Mouse (Mus musculus): ENCODE measurements at regions not wholly inside any gene's neighbourhood (a gene's known extent, or its start where the extent isn't known, plus 50 kb on each side); places are given as distances from the start of the nearest gene placed in this dataset.

- DNase-seq (ENCODE audit: low spot score) (no peak), ATAC-seq (ENCODE audit: low read depth) (no peak)
- Histone ChIP-seq H3K27me3 (replicated peaks; ENCODE audit: control insufficient read depth, insufficient read depth, low read length) (no peaks in the 10 kb centered on the region), H3K4me2 (ENCODE audit: low read depth, low read length) (no peak overlapping the region), H3K4me3 (ENCODE audit: low read depth, low read length) (no peak overlapping the region), H3K36me3 (ENCODE audit: control insufficient read depth, insufficient read depth, low read length) (no peaks in the 10 kb centered on the region), H3K9me3 (ENCODE audit: control insufficient read depth, low read length) (no peaks in the 10 kb centered on the region), H3K27ac (replicated peaks; ENCODE audit: low read depth, low read length) (no peak overlapping the region), H3K4me1 (ENCODE audit: control insufficient read depth, insufficient read depth, low read length) (no peaks in the 10 kb centered on the region), H3K9ac (ENCODE audit: low read depth, low read length) (no peak overlapping the region)
- WGBS, result 55% methylated on average over 6 of the region's 6 CpGs
Observed at GRCm38 (mm10) chr13:101572809-101573590, 195.0 kb downstream of the Pik3r1 start.

DNA sequence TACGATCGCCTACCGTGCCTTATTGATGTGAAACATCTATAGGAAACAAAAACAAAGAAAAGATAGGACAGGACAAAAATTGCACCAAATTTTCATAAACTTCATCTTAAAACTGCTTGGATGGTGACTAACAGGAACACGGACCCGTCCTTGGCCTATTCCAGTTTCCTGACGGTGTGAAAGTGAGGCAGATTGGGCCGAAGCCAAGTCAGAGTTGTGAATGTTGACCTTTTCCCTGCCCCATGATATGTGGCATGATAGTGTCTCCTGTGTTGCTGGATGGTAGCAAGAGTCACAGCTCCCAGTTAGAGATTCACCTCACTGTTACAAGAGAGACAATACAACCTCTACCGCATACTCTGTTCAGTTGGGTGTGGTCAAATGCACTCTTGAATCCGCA, 195.8 kb downstream of the Pik3r1 start:
- ATAC-seq (ENCODE audit: low read depth) (no peak), DNase-seq (ENCODE audit: low spot score) (no peak)
- Histone ChIP-seq H3K36me3 (ENCODE audit: control insufficient read depth, insufficient read depth, low read length) (no peaks in the 10 kb centered on the region), H3K9ac (ENCODE audit: low read depth, low read length) (no peak overlapping the region), H3K27me3 (replicated peaks; ENCODE audit: control insufficient read depth, insufficient read depth, low read length) (no peaks in the 10 kb centered on the region), H3K27ac (replicated peaks; ENCODE audit: low read depth, low read length) (no peak overlapping the region), H3K4me2 (ENCODE audit: low read depth, low read length) (no peak overlapping the region), H3K4me1 (ENCODE audit: control insufficient read depth, insufficient read depth, low read length) (no peaks in the 10 kb centered on the region), H3K9me3 (ENCODE audit: control insufficient read depth, low read length) (no peaks in the 10 kb centered on the region), H3K4me3 (ENCODE audit: low read depth, low read length) (no peak overlapping the region)
- 89% methylated on average over 9 of the region's 9 CpGs for WGBS

- ATAC-seq (ENCODE audit: low read depth) (no peak), DNase-seq (ENCODE audit: low spot score) (no peak)
- no peak overlapping the region for H3K4me2 ChIP-seq (ENCODE audit: low read depth, low read length)
Observed at GRCm38 (mm10) chr13:101570034-101570433, 198.0 kb downstream of the Pik3r1 start.

DNA sequence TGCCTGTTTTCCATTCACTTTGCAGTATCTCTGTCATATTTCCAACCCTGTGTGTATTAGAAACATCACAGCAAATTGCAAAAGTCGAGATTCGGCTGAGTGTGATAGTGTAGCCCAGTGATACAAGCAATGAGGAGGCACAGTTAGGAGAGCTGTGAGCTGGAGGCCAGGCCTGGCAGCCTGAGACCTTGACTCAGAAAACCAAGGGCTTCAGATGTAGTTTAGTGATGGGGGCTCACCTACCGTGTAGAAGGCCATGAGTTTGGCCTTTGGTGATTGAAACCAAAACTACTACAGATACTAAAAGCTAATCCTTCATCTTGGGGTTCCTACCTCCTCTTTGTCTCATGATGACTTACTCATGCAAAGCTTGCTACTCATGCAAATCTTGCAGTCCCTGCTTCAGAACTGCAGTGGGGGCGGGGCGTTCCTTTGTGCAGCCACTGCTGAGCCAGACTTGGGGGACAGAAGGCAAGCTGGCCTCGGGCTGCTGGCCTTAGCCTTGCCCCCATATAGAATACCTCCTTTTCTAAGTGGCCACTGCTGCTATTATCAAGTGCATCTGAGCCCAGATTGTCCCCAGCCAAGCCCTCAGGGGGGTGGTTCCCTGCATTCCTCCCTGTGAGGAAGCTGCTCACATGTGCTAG, 198.9 kb downstream of the Pik3r1 start:
- Histone ChIP-seq H3K27me3 (replicated peaks; ENCODE audit: control insufficient read depth, insufficient read depth, low read length) (no peaks in the 10 kb centered on the region), H3K4me3 (ENCODE audit: low read depth, low read length) (no peak overlapping the region), H3K36me3 (ENCODE audit: control insufficient read depth, insufficient read depth, low read length) (no peaks in the 10 kb centered on the region), H3K27ac (replicated peaks; ENCODE audit: low read depth, low read length) (no peak overlapping the region), H3K4me1 (ENCODE audit: control insufficient read depth, insufficient read depth, low read length) (no peaks in the 10 kb centered on the region), H3K9me3 (ENCODE audit: control insufficient read depth, low read length) (no peaks in the 10 kb centered on the region), H3K9ac (ENCODE audit: low read depth, low read length) (no peak overlapping the region), H3K4me2 (ENCODE audit: low read depth, low read length) (no peak overlapping the region)
- ATAC-seq (ENCODE audit: low read depth) (no peak), DNase-seq (ENCODE audit: low spot score) (no peak)
- 72% methylated on average over 6 of the region's 6 CpGs for WGBS

More at GRCm38 (mm10) chr13:101570034-101570433, 198.0 kb downstream of the Pik3r1 start:
- Histone ChIP-seq H3K9me3 (ENCODE audit: control insufficient read depth, low read length) (no peaks in the 10 kb centered on the region), H3K4me1 (ENCODE audit: control insufficient read depth, insufficient read depth, low read length) (no peaks in the 10 kb centered on the region), H3K36me3 (ENCODE audit: control insufficient read depth, insufficient read depth, low read length) (no peaks in the 10 kb centered on the region), H3K9ac (ENCODE audit: low read depth, low read length) (no peak overlapping the region), H3K27me3 (replicated peaks; ENCODE audit: control insufficient read depth, insufficient read depth, low read length) (no peaks in the 10 kb centered on the region), H3K27ac (replicated peaks; ENCODE audit: low read depth, low read length) (no peak overlapping the region), H3K4me3 (ENCODE audit: low read depth, low read length) (no peak overlapping the region)
- WGBS, result 64% methylated on average over 4 of the region's 4 CpGs

- 72% methylated on average over 1 of the region's 1 CpGs for WGBS
- DNase-seq (ENCODE audit: low spot score), result no peak
- Histone ChIP-seq H3K9ac (ENCODE audit: low read depth, low read length) (no peak overlapping the region), H3K27me3 (replicated peaks; ENCODE audit: control insufficient read depth, insufficient read depth, low read length) (no peaks in the 10 kb centered on the region), H3K4me2 (ENCODE audit: low read depth, low read length) (no peak overlapping the region), H3K36me3 (ENCODE audit: control insufficient read depth, insufficient read depth, low read length) (no peaks in the 10 kb centered on the region), H3K4me1 (ENCODE audit: control insufficient read depth, insufficient read depth, low read length) (no peaks in the 10 kb centered on the region), H3K4me3 (ENCODE audit: low read depth, low read length) (no peak overlapping the region), H3K9me3 (ENCODE audit: control insufficient read depth, low read length) (no peaks in the 10 kb centered on the region), H3K27ac (replicated peaks; ENCODE audit: low read depth, low read length) (no peak overlapping the region)
- ATAC-seq (ENCODE audit: low read depth), result no peak
Observed at GRCm38 (mm10) chr13:101565323-101565722, 202.7 kb downstream of the Pik3r1 start.

GRCm38 (mm10) chr13:101555371-101555874, 212.6 kb downstream of the Pik3r1 start:
- H3K9me3 ChIP-seq (ENCODE audit: control insufficient read depth, low read length), result no peaks in the 10 kb centered on the region
- no peaks in the 10 kb centered on the region for H3K4me1 ChIP-seq (ENCODE audit: control insufficient read depth, insufficient read depth, low read length)
- 0 out of 2 replicates have a peak, but pooled peaks have one; percentile 22 for ATAC-seq (ENCODE audit: low read depth)
- 61% methylated on average over 3 of the region's 3 CpGs for WGBS
- no peak overlapping the region for H3K4me2 ChIP-seq (ENCODE audit: low read depth, low read length)
- H3K27ac ChIP-seq (replicated peaks; ENCODE audit: low read depth, low read length), result no peak overlapping the region
- no peak for DNase-seq (ENCODE audit: low spot score)
- H3K9ac ChIP-seq (ENCODE audit: low read depth, low read length), result no peak overlapping the region
- no peak overlapping the region for H3K4me3 ChIP-seq (ENCODE audit: low read depth, low read length)
- H3K36me3 ChIP-seq (ENCODE audit: control insufficient read depth, insufficient read depth, low read length), result no peaks in the 10 kb centered on the region
- no peaks in the 10 kb centered on the region for H3K27me3 ChIP-seq (replicated peaks; ENCODE audit: control insufficient read depth, insufficient read depth, low read length)

DNA sequence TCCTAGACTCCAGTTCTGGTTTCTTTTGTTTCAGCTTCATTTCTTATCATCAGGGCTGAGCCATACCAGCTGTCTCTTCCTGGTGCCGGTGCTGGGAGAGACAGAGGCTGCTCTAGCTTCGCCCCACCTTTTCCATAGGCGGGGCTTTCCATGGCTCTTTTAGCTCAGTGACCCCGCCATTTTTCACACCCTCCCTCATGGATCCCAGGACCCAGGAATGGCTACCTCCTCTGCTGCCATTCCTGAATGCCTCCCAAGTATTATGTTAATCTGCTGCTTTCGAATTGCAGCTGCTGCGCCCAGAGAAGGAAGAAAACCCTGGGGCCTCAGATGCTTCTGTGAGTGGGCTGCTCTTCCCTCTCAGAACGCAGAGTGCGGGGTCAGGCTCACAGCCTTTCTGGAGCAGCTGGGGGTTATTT, 214.9 kb downstream of the Pik3r1 start:
- no peaks in the 10 kb centered on the region for H3K4me1 ChIP-seq (ENCODE audit: control insufficient read depth, insufficient read depth, low read length)
- WGBS, result 47% methylated on average over 8 of the region's 8 CpGs
- peak; percentile 52 for DNase-seq (ENCODE audit: low spot score)
- no peak overlapping the region for H3K4me2 ChIP-seq (ENCODE audit: low read depth, low read length)
- H3K4me3 ChIP-seq (ENCODE audit: low read depth, low read length), result no peak overlapping the region
- H3K27me3 ChIP-seq (replicated peaks; ENCODE audit: control insufficient read depth, insufficient read depth, low read length), result no peaks in the 10 kb centered on the region
- H3K9ac ChIP-seq (ENCODE audit: low read depth, low read length), result no peak overlapping the region
- H3K9me3 ChIP-seq (ENCODE audit: control insufficient read depth, low read length), result no peaks in the 10 kb centered on the region
- peak; percentile 60 for ATAC-seq (ENCODE audit: low read depth)
- H3K36me3 ChIP-seq (ENCODE audit: control insufficient read depth, insufficient read depth, low read length), result no peaks in the 10 kb centered on the region
- H3K27ac ChIP-seq (replicated peaks; ENCODE audit: low read depth, low read length), result no peak overlapping the region

DNA sequence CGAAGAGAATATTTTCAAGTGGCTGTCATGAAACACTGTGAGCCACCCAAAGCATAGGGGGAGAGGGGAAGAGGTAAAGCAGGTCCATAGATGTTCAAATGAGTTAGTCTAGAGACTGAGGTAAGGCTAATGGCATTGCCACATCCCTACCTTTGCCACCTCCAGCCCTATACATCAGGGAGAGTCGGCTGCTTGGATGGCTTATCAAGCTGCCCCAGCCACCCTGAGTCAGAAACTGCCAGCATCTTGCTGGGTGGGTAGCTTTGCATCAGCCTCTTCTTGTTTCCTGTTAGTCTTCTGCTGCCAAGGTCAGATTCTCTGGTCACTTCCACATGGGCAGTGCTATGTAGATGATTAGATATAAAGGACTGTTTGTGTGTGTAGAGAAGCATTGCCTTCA, 215.6 kb downstream of the Pik3r1 start:
- H3K27ac ChIP-seq (replicated peaks; ENCODE audit: low read depth, low read length), result no peak overlapping the region
- ATAC-seq (ENCODE audit: low read depth) (no peak), DNase-seq (ENCODE audit: low spot score) (no peak)
- H3K4me2 ChIP-seq (ENCODE audit: low read depth, low read length), result no peak overlapping the region
- no peaks in the 10 kb centered on the region for H3K9me3 ChIP-seq (ENCODE audit: control insufficient read depth, low read length)
- no peak overlapping the region for H3K4me3 ChIP-seq (ENCODE audit: low read depth, low read length)
- no peaks in the 10 kb centered on the region for H3K36me3 ChIP-seq (ENCODE audit: control insufficient read depth, insufficient read depth, low read length)
- no peak overlapping the region for H3K9ac ChIP-seq (ENCODE audit: low read depth, low read length)
- no peaks in the 10 kb centered on the region for H3K27me3 ChIP-seq (replicated peaks; ENCODE audit: control insufficient read depth, insufficient read depth, low read length)
- no peaks in the 10 kb centered on the region for H3K4me1 ChIP-seq (ENCODE audit: control insufficient read depth, insufficient read depth, low read length)
- 73% methylated on average over 2 of the region's 2 CpGs for WGBS
